Mouse (Mus musculus) thymus, adult 2 months (tissue): ENCODE measurements around the gene Tnfsf10. TPM values are rescaled to one million over a fixed set of nuclear protein-coding genes. Genes with fewer than 3 reads are reported as not detected.

Experiments used
- DNase-seq: peaks from one replicate; pipeline ENCODE4 v3.0.0; 2021
- H3K27ac ChIP-seq: fragments of 200-500 bp; 2 replicates; pipeline ENCODE4 v1.5.1; 2012; ENCODE audit warnings: low read length, control low read depth; ENCODE audit not compliant: control insufficient read depth, insufficient read depth
- H3K27me3 ChIP-seq: fragments of 200-500 bp; 2 replicates; pipeline ENCODE4 v1.6.1; 2012; ENCODE audit warnings: mild to moderate bottlenecking, low read length, moderate library complexity, mixed read lengths; ENCODE audit not compliant: control insufficient read depth, insufficient read depth
- H3K36me3 ChIP-seq: fragments of 200-500 bp; 2 replicates; pipeline ENCODE4 v1.6.1; 2012; ENCODE audit warnings: mild to moderate bottlenecking, low read length, moderate library complexity; ENCODE audit not compliant: control insufficient read depth, insufficient read depth
- H3K4me1 ChIP-seq: fragments of 200-500 bp; replicated peaks from 2 replicates; pipeline ENCODE4 v1.6.1; 2012; ENCODE audit warnings: low read length; ENCODE audit not compliant: control insufficient read depth, insufficient read depth
- H3K4me3 ChIP-seq: fragments of 200-500 bp; 2 replicates; pipeline ENCODE4 v1.5.1; 2012; ENCODE audit warnings: mild to moderate bottlenecking, low read length, control low read depth, moderate library complexity; ENCODE audit not compliant: control insufficient read depth, insufficient read depth
- CTCF ChIP-seq: fragments of 200-500 bp; IDR thresholded peaks from 2 replicates; pipeline ENCODE4 v1.5.1; 2012; ENCODE audit warnings: mild to moderate bottlenecking, control low read depth, low read length, moderate library complexity, borderline replicate concordance; ENCODE audit not compliant: control insufficient read depth, poor library complexity, insufficient read depth; ENCODE audit errors: extremely low read depth
- POLR2A ChIP-seq: fragments of 200-500 bp; IDR thresholded peaks from 2 replicates; pipeline ENCODE4 v1.6.1; 2012; ENCODE audit warnings: mild to moderate bottlenecking, low read length, control low read depth, moderate library complexity; ENCODE audit not compliant: control insufficient read depth, poor library complexity, insufficient read depth; ENCODE audit errors: extremely low read depth
- WGBS: fragments of 180-500 bp; shearing (Covaris S2); methylation state at CpG from one replicate; pipeline ENCODE4 v1.1.7; 2018; 5-methylcytosine and 5-hydroxymethylcytosine counted together
- polyA plus RNA-seq: library from polyadenylated mRNA; depleted of rRNA; stranded (reverse); fragments of >200 nt; gene quantifications from 2 replicates; pipeline ENCODE4 v1.2.3, GENCODE M21; 2012; rRNA removed

Tnfsf10 gene
- polyA plus RNA-seq, 1 experiment: 6.3 TPM

GRCm38 (mm10) chr3:27371276-27371621 lies 54.4 kb downstream of the Tnfsf10 start, which contains the start of gene Ghsr:
Gene Ghsr, plus strand, starts transcription at chr3:27371351.
- H3K27ac ChIP-seq: no peak within 1 kb of the TSS
- DNase-seq: no peak
- peaks cover 5% of the 10 kb centered on the region; the same call in 1 of the 2 replicates for H3K27me3 ChIP-seq
- H3K36me3 ChIP-seq: no peaks in the 10 kb centered on the region
- no peak within 1 kb of the TSS for H3K4me3 ChIP-seq
- TF ChIP-seq POLR2A (no peak), CTCF (no peak)
- H3K4me1 ChIP-seq: no peaks in the 10 kb centered on the region; the same call in 1 of the 2 replicates
- 6% methylated on average over 19 of the region's 19 CpGs for WGBS

GRCm38 (mm10) chr3:27371725-27372650 lies 55.2 kb downstream of the Tnfsf10 start:
- DNase-seq: no peak
- no peak overlapping the region for H3K4me3 ChIP-seq
- H3K36me3 ChIP-seq: no peaks in the 10 kb centered on the region
- H3K4me1 ChIP-seq: no peaks in the 10 kb centered on the region; the same call in 1 of the 2 replicates
- H3K27me3 ChIP-seq: peaks cover 5% of the 10 kb centered on the region; the same call in 1 of the 2 replicates
- 5% methylated on average over 77 of the region's 77 CpGs for WGBS
- no peak for TF ChIP-seq POLR2A
- TF ChIP-seq CTCF: no peak
- H3K27ac ChIP-seq: no peak overlapping the region

- Histone ChIP-seq H3K36me3 (no peaks in the 10 kb centered on the region), H3K27ac (no peak overlapping the region), H3K27me3 (peaks cover 5% of the 10 kb centered on the region; the same call in 1 of the 2 replicates), H3K4me1 (no peaks in the 10 kb centered on the region; the same call in 1 of the 2 replicates), H3K4me3 (no peak overlapping the region)
- WGBS: 60% methylated on average over 9 of the region's 9 CpGs
- no peak for DNase-seq
- TF ChIP-seq POLR2A: no peak
- no peak for TF ChIP-seq CTCF
Measured at GRCm38 (mm10) chr3:27374396-27374795, 57.6 kb downstream of the Tnfsf10 start.

GRCm38 (mm10) chr3:27377935-27378334 lies 61.1 kb downstream of the Tnfsf10 start:
- Histone ChIP-seq H3K4me3 (no peak overlapping the region), H3K4me1 (no peaks in the 10 kb centered on the region), H3K36me3 (no peaks in the 10 kb centered on the region), H3K27me3 (no peaks in the 10 kb centered on the region; the same call in 1 of the 2 replicates), H3K27ac (no peak overlapping the region)
- no peak for DNase-seq
- WGBS: 77% methylated on average over 4 of the region's 4 CpGs
- TF ChIP-seq CTCF (no peak), POLR2A (no peak)

- H3K27ac ChIP-seq: no peak overlapping the region
- TF ChIP-seq CTCF (no peak), POLR2A (no peak)
- H3K36me3 ChIP-seq: no peaks in the 10 kb centered on the region
- H3K4me3 ChIP-seq: no peak overlapping the region
- no peak for DNase-seq
- 75% methylated on average over 3 of the region's 3 CpGs for WGBS
- no peaks in the 10 kb centered on the region for H3K4me1 ChIP-seq
- no peaks in the 10 kb centered on the region for H3K27me3 ChIP-seq
Measured at GRCm38 (mm10) chr3:27384836-27385235, 68.0 kb downstream of the Tnfsf10 start.

GRCm38 (mm10) chr3:27389923-27390322 lies 73.1 kb downstream of the Tnfsf10 start:
- Histone ChIP-seq H3K27me3 (no peaks in the 10 kb centered on the region), H3K4me3 (no peak overlapping the region), H3K36me3 (no peaks in the 10 kb centered on the region), H3K4me1 (no peaks in the 10 kb centered on the region), H3K27ac (no peak overlapping the region)
- TF ChIP-seq CTCF: no peak
- no peak for TF ChIP-seq POLR2A
- DNase-seq: no peak
- WGBS: 85% methylated on average over 1 of the region's 1 CpGs

Other genes with a start within 250 kb of the Tnfsf10 start
- gene Ect2, start 163.2 kb upstream of the Tnfsf10 start, polyA plus RNA-seq: 12.0 and 16.9 TPM in 2 replicates
- 37.0 and 40.5 TPM in 2 replicates for gene Nceh1, start 134.1 kb upstream of the Tnfsf10 start, polyA plus RNA-seq
- gene Ghsr, start 54.3 kb downstream of the Tnfsf10 start, polyA plus RNA-seq: 0.05 and 0.13 TPM in 2 replicates